ENCODE assay signal across 14 mouse cellular contexts in genomic region chr9:103186747-103187146, GRCm38 (mm10). TPM values are rescaled to one million over a fixed set of nuclear protein-coding genes. Genes with fewer than 3 reads are reported as not detected.
DNase-seq lines count a peak whose midpoint lies in the region; ATAC-seq and TF ChIP-seq lines count a peak whose summit lies in the region.
"Had no signal": no experiment of that assay in that cellular context is flagged by ENCODE, and none has a peak within 500 bp of the region (broad histone marks: within the 10 kb centered on the region; RNA-seq: fewer than 3 reads in every experiment).

No protein-coding gene starts in this region.

- H3K4me2 ChIP-seq in hindbrain, postnatal 0 days (ENCODE audit: low read depth, low read length): no peak overlapping the region
- H3K4me2 ChIP-seq in hindbrain, embryonic 12.5 days (replicated peaks): no peak overlapping the region
- H3K4me2 ChIP-seq in midbrain, embryonic 11.5 days: no peak overlapping the region
- H3K4me2 ChIP-seq: forebrain, embryonic 13.5 days; limb, embryonic 15.5 days had no signal

- no peaks in the 10 kb centered on the region for H3K9me3 ChIP-seq in hindbrain, postnatal 0 days (ENCODE audit: low read length)
- no peaks in the 10 kb centered on the region for H3K9me3 ChIP-seq in hindbrain, embryonic 12.5 days (replicated peaks)
- H3K9me3 ChIP-seq in midbrain, embryonic 11.5 days (ENCODE audit: control insufficient read depth, low read length): no peaks in the 10 kb centered on the region
- H3K9me3 ChIP-seq: forebrain, embryonic 13.5 days; G1E; limb, embryonic 15.5 days; megakaryocyte, embryonic 14.5 days had no signal

- no peak overlapping the region for H3K4me3 ChIP-seq in hindbrain, postnatal 0 days (ENCODE audit: low read length)
- no peak overlapping the region for H3K4me3 ChIP-seq in hindbrain, embryonic 12.5 days
- H3K4me3 ChIP-seq in midbrain, embryonic 11.5 days (ENCODE audit: low read depth, low read length): no peak overlapping the region
- H3K4me3 ChIP-seq: forebrain, embryonic 13.5 days; limb, embryonic 15.5 days; megakaryocyte, embryonic 14.5 days had no signal

- peaks cover 31% of the 10 kb centered on the region for H3K36me3 ChIP-seq in hindbrain, postnatal 0 days (ENCODE audit: insufficient read depth, low read length)
- peaks cover 57% of the 10 kb centered on the region for H3K36me3 ChIP-seq in hindbrain, embryonic 12.5 days
- peaks cover 8% of the 10 kb centered on the region for H3K36me3 ChIP-seq in midbrain, embryonic 11.5 days (ENCODE audit: control insufficient read depth, insufficient read depth, low read length)

- H3K9ac ChIP-seq in hindbrain, postnatal 0 days (replicated peaks; ENCODE audit: low read length): no peak overlapping the region
- H3K9ac ChIP-seq in hindbrain, embryonic 12.5 days: no peak overlapping the region
- H3K9ac ChIP-seq in midbrain, embryonic 11.5 days (ENCODE audit: low read length): no peak overlapping the region
- H3K9ac ChIP-seq: forebrain, embryonic 13.5 days; limb, embryonic 15.5 days had no signal

- 49% methylated on average over 9 of the region's 9 CpGs for WGBS in hindbrain, postnatal 0 days
- 84% methylated on average over 9 of the region's 9 CpGs for WGBS in hindbrain, embryonic 12.5 days
- 80% methylated on average over 9 of the region's 9 CpGs for WGBS in midbrain, embryonic 11.5 days

- no peaks in the 10 kb centered on the region for H3K27me3 ChIP-seq in hindbrain, postnatal 0 days (ENCODE audit: insufficient read depth, low read length)
- H3K27me3 ChIP-seq in hindbrain, embryonic 12.5 days: no peaks in the 10 kb centered on the region
- H3K27me3 ChIP-seq in midbrain, embryonic 11.5 days (ENCODE audit: control insufficient read depth, insufficient read depth, low read length): no peaks in the 10 kb centered on the region
- H3K27me3 ChIP-seq: forebrain, embryonic 13.5 days; limb, embryonic 15.5 days had no signal

- no peak for ATAC-seq in hindbrain, postnatal 0 days
- no peak for ATAC-seq in hindbrain, embryonic 12.5 days (ENCODE audit: low FRiP score)
- ATAC-seq in midbrain, embryonic 11.5 days (ENCODE audit: low FRiP score): no peak
- ATAC-seq: forebrain, embryonic 13.5 days had no signal

- peak; percentile 28 for DNase-seq in adrenal gland, postnatal 14 days
- DNase-seq in adrenal gland, adult 8-10 months: no peak
- peak; percentile 54 for DNase-seq in hindbrain, postnatal 0 days (ENCODE audit: low spot score)
- DNase-seq in cerebellum, adult 11 months: peak; percentile 71
- DNase-seq in kidney, postnatal 25 days: peak; percentile 83 to 86
- DNase-seq in thymus, postnatal 25 days: no peak
- DNase-seq in midbrain, embryonic 11.5 days (ENCODE audit: low spot score, missing footprints): no peak
- DNase-seq: embryo, embryonic 11 days had no signal

- H3K4me1 ChIP-seq in hindbrain, postnatal 0 days (ENCODE audit: insufficient read depth, low read length): no peaks in the 10 kb centered on the region
- H3K4me1 ChIP-seq in hindbrain, embryonic 12.5 days: no peaks in the 10 kb centered on the region
- no peaks in the 10 kb centered on the region for H3K4me1 ChIP-seq in midbrain, embryonic 11.5 days (ENCODE audit: control insufficient read depth, insufficient read depth, low read length)
- H3K4me1 ChIP-seq: limb, embryonic 15.5 days had no signal

- peak overlapping the region; percentile 36; the same call in 1 of the 2 replicates for H3K27ac ChIP-seq in hindbrain, postnatal 0 days
- H3K27ac ChIP-seq in hindbrain, embryonic 12.5 days: no peak overlapping the region
- H3K27ac ChIP-seq in midbrain, embryonic 11.5 days (ENCODE audit: low read depth, low read length): no peak overlapping the region
- H3K27ac ChIP-seq: forebrain, embryonic 13.5 days; limb, embryonic 15.5 days had no signal

- TF ChIP-seq CTCF in hindbrain, postnatal 0 days (IDR thresholded peaks at IDR 0.05; ENCODE audit: low read depth): no peak

RNA-seq across cellular contexts. Expression of gene Srprb, which starts 15.2 kb away (rescaled TPM):
- total RNA-seq in adrenal gland, postnatal 14 days (2021): 27.0 and 32.0 TPM in 2 replicates
- total RNA-seq in adrenal gland, adult 8-10 months (2022): 10 to 100 TPM; 38.6 to 47.5 (median 43.1) TPM
- 55.3 and 58.1 TPM in 2 replicates for total RNA-seq in hindbrain, postnatal 0 days (2014; rRNA removed)
- 43.1 and 44.3 TPM in 2 replicates for polyA plus RNA-seq in hindbrain, postnatal 0 days (2015; fragmentation: Nextera tagmentation; extraction: Ambion mirVana)
- 47.6 and 49.5 TPM in 2 replicates for polyA plus RNA-seq in hindbrain, embryonic 12.5 days (2016; fragmentation: Nextera tagmentation; extraction: Ambion mirVana)
- polyA plus RNA-seq in midbrain, embryonic 11.5 days (2014; fragmentation: Nextera tagmentation; extraction: Ambion mirVana): 61.5 and 62.6 TPM in 2 replicates

RNA-seq across cellular contexts. Expression of gene Gm20425, which starts 43.4 kb away (rescaled TPM):
- total RNA-seq in adrenal gland, postnatal 14 days (2021): 15.2 and 22.4 TPM in 2 replicates
- total RNA-seq in adrenal gland, adult 8-10 months (2022): 10 to 100 TPM; 14.1 to 20.5 (median 17.7) TPM
- total RNA-seq in hindbrain, postnatal 0 days (2014; rRNA removed): 0.99 and 3.7 TPM in 2 replicates
- polyA plus RNA-seq in hindbrain, postnatal 0 days (2015; fragmentation: Nextera tagmentation; extraction: Ambion mirVana): 3.3 and 5.2 TPM in 2 replicates
- 3.8 and 6.1 TPM in 2 replicates for polyA plus RNA-seq in hindbrain, embryonic 12.5 days (2016; fragmentation: Nextera tagmentation; extraction: Ambion mirVana)
- polyA plus RNA-seq in midbrain, embryonic 11.5 days (2014; fragmentation: Nextera tagmentation; extraction: Ambion mirVana): 1.5 and 4.6 TPM in 2 replicates
- total RNA-seq: G1E had no signal
- polyA plus RNA-seq: G1E; heart, embryonic 14.5 days had no signal

RNA-seq across cellular contexts. Expression of gene Trf, which starts 43.5 kb away (rescaled TPM):
- total RNA-seq in adrenal gland, postnatal 14 days (2021): 247 and 3,461 TPM in 2 replicates
- total RNA-seq in adrenal gland, adult 8-10 months (2022): 100 to 1,000 TPM; 104 to 194 (median 130) TPM
- 20.2 and 44.2 TPM in 2 replicates for total RNA-seq in hindbrain, postnatal 0 days (2014; rRNA removed)
- polyA plus RNA-seq in hindbrain, postnatal 0 days (2015; fragmentation: Nextera tagmentation; extraction: Ambion mirVana): 42.1 and 45.4 TPM in 2 replicates
- polyA plus RNA-seq in hindbrain, embryonic 12.5 days (2016; fragmentation: Nextera tagmentation; extraction: Ambion mirVana): 18.5 and 20.0 TPM in 2 replicates
- 18.0 and 18.7 TPM in 2 replicates for polyA plus RNA-seq in midbrain, embryonic 11.5 days (2014; fragmentation: Nextera tagmentation; extraction: Ambion mirVana)

Comparison
In these comparisons a context has a peak if more than half of its experiments do, and no peak if none do; other contexts are left out.
1. DNase-seq: peak in adrenal gland, postnatal 14 days (single experiment), hindbrain, postnatal 0 days (single experiment), cerebellum, adult 11 months (single experiment) and kidney, postnatal 25 days (2 of 2); none in adrenal gland, adult 8-10 months (single experiment), thymus, postnatal 25 days (single experiment) and midbrain, embryonic 11.5 days (single experiment).